Mouse (Mus musculus): ENCODE measurements around the gene Ank2.

Ank2 gene

GRCm38 (mm10) chr3:127019728-127020127 is 479.4 kb downstream of the Ank2 start:
- DNase-seq (ENCODE audit: low read depth), result no peak

GRCm38 (mm10) chr3:127019109-127019508 is 480.0 kb downstream of the Ank2 start:
- no peak for DNase-seq (ENCODE audit: low read depth)

- DNase-seq (ENCODE audit: low read depth), result no peak
Observed at GRCm38 (mm10) chr3:127017523-127017922, 481.6 kb downstream of the Ank2 start.

- no peak for DNase-seq (ENCODE audit: low read depth)
Observed at GRCm38 (mm10) chr3:127015596-127015995, 483.6 kb downstream of the Ank2 start.

- DNase-seq (ENCODE audit: low read depth), result no peak
Observed at GRCm38 (mm10) chr3:127015175-127015574, 484.0 kb downstream of the Ank2 start.

GRCm38 (mm10) chr3:127013976-127014375 is 485.2 kb downstream of the Ank2 start:
- DNase-seq (ENCODE audit: low read depth), result no peak

- DNase-seq (ENCODE audit: low read depth), result no peak
Observed at GRCm38 (mm10) chr3:127012525-127012924, 486.6 kb downstream of the Ank2 start.

- DNase-seq (ENCODE audit: low read depth), result no peak
Observed at GRCm38 (mm10) chr3:127005898-127006673, 493.1 kb downstream of the Ank2 start.

- DNase-seq (ENCODE audit: low read depth), result no peak
Observed at GRCm38 (mm10) chr3:127004860-127005633, 494.1 kb downstream of the Ank2 start.

GRCm38 (mm10) chr3:127003946-127004345 is 495.2 kb downstream of the Ank2 start:
- no peak for DNase-seq (ENCODE audit: low read depth)

- no peak for DNase-seq (ENCODE audit: low read depth)
Observed at GRCm38 (mm10) chr3:126998742-126999112, 500.4 kb downstream of the Ank2 start.

GRCm38 (mm10) chr3:126998008-126998741 is 501.0 kb downstream of the Ank2 start:
- DNase-seq (ENCODE audit: low read depth), result no peak

GRCm38 (mm10) chr3:126997391-126998007 is 501.7 kb downstream of the Ank2 start:
- no peak for DNase-seq (ENCODE audit: low read depth)

GRCm38 (mm10) chr3:126996721-126997120 is 502.4 kb downstream of the Ank2 start:
- no peak for DNase-seq (ENCODE audit: low read depth)

GRCm38 (mm10) chr3:126995970-126996369 is 503.2 kb downstream of the Ank2 start:
- no peak for DNase-seq (ENCODE audit: low read depth)

- DNase-seq (ENCODE audit: low read depth), result no peak
Observed at GRCm38 (mm10) chr3:126994149-126994548, 505.0 kb downstream of the Ank2 start.

GRCm38 (mm10) chr3:126989936-126990335 is 509.2 kb downstream of the Ank2 start:
- DNase-seq (ENCODE audit: low read depth), result peak; percentile 70

- DNase-seq (ENCODE audit: low read depth), result no peak
Observed at GRCm38 (mm10) chr3:126986687-126987086, 512.5 kb downstream of the Ank2 start.

- no peak for DNase-seq (ENCODE audit: low read depth)
Observed at GRCm38 (mm10) chr3:126982814-126983213, 516.3 kb downstream of the Ank2 start.

- no peak for DNase-seq (ENCODE audit: low read depth)
Observed at GRCm38 (mm10) chr3:126981163-126981562, 518.0 kb downstream of the Ank2 start.

- DNase-seq (ENCODE audit: low read depth), result no peak
Observed at GRCm38 (mm10) chr3:126979635-126980034, 519.5 kb downstream of the Ank2 start.

- DNase-seq (ENCODE audit: low read depth), result peak; percentile 36
Observed at GRCm38 (mm10) chr3:126978768-126979410, 520.3 kb downstream of the Ank2 start.
